Mouse (Mus musculus): Measurements from ENCODE around the gene Naip2.
A peak's percentile ranks its signal among the peaks of the same experiment; 100 is the strongest.

The Naip2 gene

GRCm38 (mm10) chr13:100107652-100108472 is 94.0 kb downstream of the Naip2 start, which contains the start of gene Serf1:
Gene Serf1, plus strand, starts transcription at chr13:100108012.
- DNase-seq, result peak; percentile 80

- peak; percentile 90 for DNase-seq
Observed at GRCm38 (mm10) chr13:100103748-100104254, 98.1 kb downstream of the Naip2 start, which contains the start of gene Bdp1. Gene Bdp1, minus strand, starts transcription at chr13:100104070.

- DNase-seq, result peak; percentile 14
Observed at GRCm38 (mm10) chr13:100103052-100103658, 98.7 kb downstream of the Naip2 start.

- no peak for DNase-seq
Observed at GRCm38 (mm10) chr13:100098808-100099207, 103.1 kb downstream of the Naip2 start.
